ENCODE assay signal across 28 mouse cellular contexts in the genomic region with DNA sequence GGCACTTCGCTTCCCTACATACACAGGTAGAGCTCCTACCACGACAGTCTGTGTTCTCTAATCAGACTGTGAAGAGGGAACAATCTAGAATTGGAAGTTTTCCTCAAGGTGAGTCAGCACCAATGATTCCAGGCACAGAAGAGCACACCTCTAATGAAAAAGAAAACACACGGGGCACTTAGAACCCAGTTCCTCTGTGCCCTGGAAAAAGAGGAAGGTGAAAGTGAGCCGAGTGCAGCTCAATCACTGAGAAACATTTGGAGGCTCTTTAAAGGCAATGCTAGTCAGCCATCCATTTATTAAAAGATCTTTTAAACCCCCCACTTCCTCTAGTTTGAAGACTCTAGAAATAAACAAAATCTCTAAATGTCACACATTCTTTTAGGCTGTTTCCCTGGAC.
DNase-seq lines count a peak whose midpoint lies in the region; ATAC-seq and TF ChIP-seq lines count a peak whose summit lies in the region.
"Had no signal": no experiment of that assay in that cellular context is flagged by ENCODE, and none has a peak within 500 bp of the region (broad histone marks: within the 10 kb centered on the region; RNA-seq: fewer than 3 reads in every experiment).

No protein-coding gene starts in this region.

- H3K4me2 ChIP-seq in CH12.LX (ENCODE audit: insufficient read depth, low read depth, poor library complexity, severe bottlenecking) = peak overlapping the region; percentile 11; the same call in 1 of the 2 replicates
- no peak overlapping the region for H3K4me2 ChIP-seq in forebrain, postnatal 0 days (ENCODE audit: low read depth)
- H3K4me2 ChIP-seq: embryonic facial prominence, embryonic 13.5 days; forebrain, embryonic 12.5 days; forebrain, embryonic 15.5 days; heart, embryonic 13.5 days; hindbrain, embryonic 13.5 days; intestine, embryonic 15.5 days had no signal

- no peak overlapping the region for H3K27ac ChIP-seq in CH12.LX (ENCODE audit: insufficient read depth, low read depth)
- no peak overlapping the region for H3K27ac ChIP-seq in forebrain, postnatal 0 days (ENCODE audit: low read depth, low read length)
- H3K27ac ChIP-seq: embryonic facial prominence, embryonic 10.5 days; embryonic facial prominence, embryonic 13.5 days; forebrain, embryonic 12.5 days; forebrain, embryonic 15.5 days; heart, adult 2 months; heart, embryonic 10.5 days; heart, embryonic 13.5 days; hindbrain, embryonic 10.5 days; hindbrain, embryonic 13.5 days; intestine, embryonic 15.5 days had no signal

- H3K36me3 ChIP-seq in CH12.LX (replicated peaks in 1 of 2; ENCODE audit: control insufficient read depth in 1 of 2, insufficient read depth in 1 of 2, low read length in 1 of 2) = no peaks in the 10 kb centered on the region
- no peaks in the 10 kb centered on the region for H3K36me3 ChIP-seq in splenic B cell, adult 2 months (ENCODE audit: control insufficient read depth, insufficient read depth, low read length, poor library complexity, severe bottlenecking)
- H3K36me3 ChIP-seq in forebrain, postnatal 0 days (ENCODE audit: insufficient read depth) = no peaks in the 10 kb centered on the region
- H3K36me3 ChIP-seq: embryonic facial prominence, embryonic 10.5 days; embryonic facial prominence, embryonic 13.5 days; forebrain, embryonic 12.5 days; forebrain, embryonic 15.5 days; G1E; heart, embryonic 10.5 days; heart, embryonic 13.5 days; hindbrain, embryonic 10.5 days; hindbrain, embryonic 13.5 days; intestine, embryonic 15.5 days had no signal

- in situ Hi-C loops in CH12.LX (cut with MboI; ENCODE audit: low pct_ligation_motif_present, low pct_unique_long_range_greater_than_20kb, low sequenced_read_pairs) = no loop called here

- no peaks in the 10 kb centered on the region for H3K27me3 ChIP-seq in CH12.LX (replicated peaks)
- H3K27me3 ChIP-seq in splenic B cell, adult 2 months (ENCODE audit: control insufficient read depth, insufficient read depth, low read length, poor library complexity, severe bottlenecking) = no peaks in the 10 kb centered on the region
- no peaks in the 10 kb centered on the region for H3K27me3 ChIP-seq in forebrain, postnatal 0 days (ENCODE audit: insufficient read depth, low read length)
- H3K27me3 ChIP-seq: embryonic facial prominence, embryonic 13.5 days; forebrain, embryonic 12.5 days; forebrain, embryonic 15.5 days; intestine, embryonic 15.5 days had no signal

- peaks cover 0 to 15% of the 10 kb centered on the region in 2 experiments; a peak in 2 of 4 replicates for H3K4me1 ChIP-seq in CH12.LX (ENCODE audit: control insufficient read depth in 1 of 2, insufficient read depth in 2 of 2)
- no peaks in the 10 kb centered on the region for H3K4me1 ChIP-seq in forebrain, postnatal 0 days (ENCODE audit: insufficient read depth)
- H3K4me1 ChIP-seq: forebrain, embryonic 12.5 days; hindbrain, embryonic 10.5 days; hindbrain, embryonic 13.5 days; intestine, embryonic 15.5 days had no signal

- H3K9ac ChIP-seq in CH12.LX (ENCODE audit: insufficient read depth, low read depth) = no peak overlapping the region
- H3K9ac ChIP-seq in forebrain, postnatal 0 days = no peak overlapping the region
- H3K9ac ChIP-seq: embryonic facial prominence, embryonic 13.5 days; forebrain, embryonic 12.5 days; forebrain, embryonic 15.5 days; heart, embryonic 13.5 days; hindbrain, embryonic 13.5 days; intestine, embryonic 15.5 days had no signal

- ATAC-seq in common myeloid progenitor, adult 5-6 weeks (replicated peaks; ENCODE audit: low read depth, poor library complexity, severe bottlenecking) = peak; percentile 77
- ATAC-seq in megakaryocyte, adult 5-6 weeks (ENCODE audit: poor library complexity, severe bottlenecking) = peak; percentile 79
- no peak for ATAC-seq in forebrain, postnatal 0 days
- ATAC-seq: forebrain, embryonic 15.5 days; hindbrain, embryonic 16.5 days; intestine, embryonic 15.5 days had no signal

- dilution Hi-C loops in CH12.LX (cut with MboI; ENCODE audit: extremely low pct_ligation_motif_present, extremely low pct_unique_long_range_greater_than_20kb, low sequenced_read_pairs) = no loop called here

- no peak for TF ChIP-seq EP300 in CH12.LX (IDR thresholded peaks at IDR 0.05; ENCODE audit: low read length)

- DNase-seq in CH12.LX (ENCODE audit: extremely low read depth) = peak; percentile 20
- DNase-seq in splenic B cell, adult 2 months (ENCODE audit: low read depth, low spot score) = peak; percentile 17
- no peak for DNase-seq in kidney, postnatal 4 days
- no peak for DNase-seq in adrenal gland, adult 8-10 months
- no peak for DNase-seq in forebrain, postnatal 0 days
- DNase-seq: adrenal gland, adult 2 months; adrenal gland, postnatal 36 days; cerebellum, adult 18-20 months; cerebellum, adult 9-10 months; cerebellum, postnatal 25 days; embryo, embryonic 11 days; gastrocnemius, postnatal 10 days; heart, adult 2 months; kidney, adult 11 months had no signal

- TF ChIP-seq POLR2A in CH12.LX (IDR thresholded peaks at IDR 0.05; ENCODE audit: low read depth, low read length) = no peak

- no peak for TF ChIP-seq CTCF in CH12.LX (conservative IDR thresholded peaks at IDR 0.05 in 1 of 2, IDR thresholded peaks at IDR 0.05 in 1 of 2; ENCODE audit: low read depth in 2 of 2, low read length in 2 of 2)
- TF ChIP-seq CTCF in forebrain, postnatal 0 days (IDR thresholded peaks at IDR 0.05; ENCODE audit: low read depth) = no peak

- H3K79me2 ChIP-seq in CH12.LX (replicated peaks; ENCODE audit: control insufficient read depth, extremely low read depth, insufficient read depth, poor library complexity, severe bottlenecking) = no peaks in the 10 kb centered on the region

- no peak overlapping the region for H3K4me3 ChIP-seq in CH12.LX (replicated peaks in 1 of 3; ENCODE audit: low read depth in 2 of 3, low read length in 2 of 3, poor library complexity in 1 of 3)
- H3K4me3 ChIP-seq in forebrain, postnatal 0 days (ENCODE audit: low read depth, low read length) = no peak overlapping the region
- H3K4me3 ChIP-seq: embryonic facial prominence, embryonic 10.5 days; embryonic facial prominence, embryonic 13.5 days; erythroblast, embryonic 14.5 days; forebrain, embryonic 12.5 days; forebrain, embryonic 15.5 days; heart, adult 2 months; heart, embryonic 10.5 days; heart, embryonic 13.5 days; hindbrain, embryonic 10.5 days; hindbrain, embryonic 13.5 days; intestine, embryonic 15.5 days had no signal

- WGBS in forebrain, postnatal 0 days = 81% methylated on average over 4 of the region's 4 CpGs

- H3K9me3 ChIP-seq in CH12.LX (replicated peaks; ENCODE audit: low read length) = no peaks in the 10 kb centered on the region
- H3K9me3 ChIP-seq in forebrain, postnatal 0 days (ENCODE audit: low read length) = no peaks in the 10 kb centered on the region
- H3K9me3 ChIP-seq: embryonic facial prominence, embryonic 10.5 days; embryonic facial prominence, embryonic 13.5 days; forebrain, embryonic 12.5 days; forebrain, embryonic 15.5 days; heart, embryonic 10.5 days; heart, embryonic 13.5 days; hindbrain, embryonic 10.5 days; hindbrain, embryonic 13.5 days; intestine, embryonic 15.5 days had no signal

- no peak for TF ChIP-seq RAD21 in CH12.LX (IDR thresholded peaks at IDR 0.05; ENCODE audit: low read depth, low read length)

TF ChIP-seq in CH12.LX, 34 proteins besides CTCF, POLR2A, EP300 and RAD21:
- TF ChIP-seq ZMIZ1 (IDR thresholded peaks at IDR 0.05; ENCODE audit: low read depth, low read length) (no peak), MAFK (IDR thresholded peaks at IDR 0.05; ENCODE audit: insufficient replicate concordance, low read length) (0 out of 2 replicates have a peak, but pooled peaks have one; percentile 5), KAT2A (IDR thresholded peaks at IDR 0.05; ENCODE audit: insufficient replicate concordance, low read length) (no peak), MAX (IDR thresholded peaks at IDR 0.05; ENCODE audit: low read length) (0 out of 2 replicates have a peak, but pooled peaks have one; percentile 18), SMC3 (IDR thresholded peaks at IDR 0.05; ENCODE audit: low read depth, low read length) (no peak), NELFE (IDR thresholded peaks at IDR 0.05; ENCODE audit: low read depth, low read length) (no peak)
TF ChIP-seq in CH12.LX: peak in this region for 2.

Comparison
In these comparisons a context has a peak if more than half of its experiments do, and no peak if none do; other contexts are left out.
1. DNase-seq: peak in CH12.LX (single experiment) and splenic B cell, adult 2 months (single experiment); none in kidney, postnatal 4 days (0 of 2), adrenal gland, adult 8-10 months (single experiment) and forebrain, postnatal 0 days (single experiment).